Mouse (Mus musculus) bone marrow macrophage, adult 2 months (primary cell): Measurements from ENCODE around the gene Cfd. TPM values are rescaled to one million over a fixed set of nuclear protein-coding genes. Genes with fewer than 3 reads are reported as not detected.
"Not testable (repeated sequence)": the region's sequence is repeated elsewhere in the genome, so short reads cannot be mapped to it uniquely, and the experiment has no call there.

Experiments
- H3K27ac ChIP-seq: 2 replicates; pipeline ENCODE4 v1.5.1; 2012; ENCODE audit warnings: low read depth, low read length; ENCODE audit not compliant: insufficient read depth
- H3K4me1 ChIP-seq: 2 replicates; pipeline ENCODE4 v1.6.1; 2012; ENCODE audit warnings: low read length; ENCODE audit not compliant: control insufficient read depth, insufficient read depth
- H3K4me3 ChIP-seq: 2 replicates; pipeline ENCODE4 v1.5.1; 2012; ENCODE audit warnings: mild to moderate bottlenecking, low read length, moderate library complexity; ENCODE audit not compliant: insufficient read depth
- CTCF ChIP-seq: IDR thresholded peaks from 2 replicates; pipeline ENCODE4 v1.5.1; 2012; ENCODE audit warnings: low read depth, mild to moderate bottlenecking, low read length, moderate library complexity
- POLR2A ChIP-seq: IDR thresholded peaks from 2 replicates; pipeline ENCODE4 v1.6.1; 2012; ENCODE audit warnings: mild to moderate bottlenecking, low read depth, low read length, borderline replicate concordance
- polyA plus RNA-seq: library from polyadenylated mRNA; stranded (reverse); fragments of >200 nt; gene quantifications from 2 replicates; pipeline ENCODE4 v1.2.4, GENCODE M21; 2012; ENCODE audit not compliant: missing spikeins, insufficient read depth, insufficient read length

The Cfd gene
- polyA plus RNA-seq, 1 experiment, result not detected

- Histone ChIP-seq H3K4me1 (peaks cover 30% of the 10 kb centered on the region), H3K27ac (no peak within 1 kb of the TSS), H3K4me3 (no peak within 1 kb of the TSS)
- TF ChIP-seq CTCF (no peak), POLR2A (no peak)
Measured at GRCm38 (mm10) chr10:79886054-79886453, 4.6 kb upstream of the Cfd start, which contains the start of gene Elane. TSS of gene Elane (plus strand) at chr10:79886247.

- Histone ChIP-seq H3K4me3 (no peak overlapping the region), H3K27ac (no peak overlapping the region), H3K4me1 (peaks cover 30% of the 10 kb centered on the region)
- TF ChIP-seq POLR2A (no peak), CTCF (no peak)
Measured at GRCm38 (mm10) chr10:79886611-79887010, 4.0 kb upstream of the Cfd start.

- Histone ChIP-seq H3K27ac (0 out of 2 replicates have a peak overlapping the region, but pooled peaks have one; percentile 6), H3K4me3 (no peak overlapping the region), H3K4me1 (peaks cover 14% of the 10 kb centered on the region)
- TF ChIP-seq POLR2A (no peak), CTCF (no peak)
Measured at GRCm38 (mm10) chr10:79889386-79889785, 1.3 kb upstream of the Cfd start.

- H3K4me1 ChIP-seq, H3K27ac ChIP-seq, H3K4me3 ChIP-seq: not testable (repeated sequence)
- peak; percentile 80 for TF ChIP-seq CTCF
Measured at GRCm38 (mm10) chr10:79892451-79893118, 1.9 kb downstream of the Cfd start.

- TF ChIP-seq CTCF (no peak), POLR2A (no peak)
- no peaks in the 10 kb centered on the region for H3K4me1 ChIP-seq
- H3K27ac ChIP-seq, result no peak overlapping the region
- no peak overlapping the region for H3K4me3 ChIP-seq
Measured at GRCm38 (mm10) chr10:79896306-79896705, 5.7 kb downstream of the Cfd start.

- no peak for TF ChIP-seq POLR2A
- TF ChIP-seq CTCF, result no peak
- no peaks in the 10 kb centered on the region for H3K4me1 ChIP-seq
- H3K27ac ChIP-seq, result no peak overlapping the region
- no peak overlapping the region for H3K4me3 ChIP-seq
Measured at GRCm38 (mm10) chr10:79896814-79897213, 6.2 kb downstream of the Cfd start.

- Histone ChIP-seq H3K4me1 (no peaks in the 10 kb centered on the region), H3K4me3 (no peak overlapping the region), H3K27ac (no peak overlapping the region)
- TF ChIP-seq POLR2A, result no peak
- no peak for TF ChIP-seq CTCF
Measured at GRCm38 (mm10) chr10:79897316-79898245, 6.9 kb downstream of the Cfd start.

GRCm38 (mm10) chr10:79900951-79901410, 10.3 kb downstream of the Cfd start:
- no peak overlapping the region for H3K27ac ChIP-seq
- TF ChIP-seq CTCF (no peak), POLR2A (no peak)
- H3K4me1 ChIP-seq, result no peaks in the 10 kb centered on the region
- no peak overlapping the region for H3K4me3 ChIP-seq

GRCm38 (mm10) chr10:79906712-79907111, 16.1 kb downstream of the Cfd start:
- Histone ChIP-seq H3K27ac (no peak overlapping the region), H3K4me1 (peaks cover 7% of the 10 kb centered on the region), H3K4me3 (no peak overlapping the region)
- no peak for TF ChIP-seq CTCF
- TF ChIP-seq POLR2A, result no peak

GRCm38 (mm10) chr10:79907415-79907814, 16.8 kb downstream of the Cfd start:
- TF ChIP-seq CTCF, result no peak
- peaks cover 7% of the 10 kb centered on the region for H3K4me1 ChIP-seq
- no peak overlapping the region for H3K4me3 ChIP-seq
- no peak overlapping the region for H3K27ac ChIP-seq
